29 mouse cellular contexts compared by ENCODE assay signal in the genomic region with DNA sequence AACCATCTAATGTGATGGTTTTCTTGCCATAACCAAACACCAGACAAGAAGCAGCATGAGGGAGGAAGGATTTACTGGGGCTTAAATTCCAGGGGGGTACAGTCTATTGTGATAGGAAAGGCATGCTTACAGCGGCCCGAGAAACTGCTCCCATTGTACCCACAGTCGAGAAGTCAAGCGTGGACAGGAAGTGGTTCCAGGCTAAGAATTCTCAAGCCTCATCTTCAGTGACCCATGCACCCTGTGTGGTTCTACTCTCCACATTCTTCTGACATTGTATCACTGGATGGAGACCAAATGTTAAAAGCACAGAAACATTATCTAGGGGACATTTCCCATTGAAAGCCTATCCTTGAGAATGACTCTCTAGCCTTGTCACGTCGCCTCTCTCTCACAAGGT.
DNase-seq lines count a peak whose midpoint lies in the region; ATAC-seq lines count a peak whose summit lies in the region.
"Had no signal": no experiment of that assay in that cellular context is flagged by ENCODE, and none has a peak within 500 bp of the region (broad histone marks: within the 10 kb centered on the region; RNA-seq: fewer than 3 reads in every experiment).

No protein-coding gene starts in this region.

- H3K4me3 ChIP-seq in kidney, embryonic 14.5 days (ENCODE audit: low read length): no peak overlapping the region
- H3K4me3 ChIP-seq in kidney, embryonic 16.5 days (ENCODE audit: low read length): no peak overlapping the region
- H3K4me3 ChIP-seq: embryonic facial prominence, embryonic 13.5 days; embryonic facial prominence, embryonic 15.5 days; erythroblast, embryonic 14.5 days; forebrain, embryonic 10.5 days; forebrain, embryonic 12.5 days had no signal

- H3K27ac ChIP-seq in kidney, embryonic 14.5 days (ENCODE audit: low read depth, low read length): no peak overlapping the region
- H3K27ac ChIP-seq in kidney, embryonic 16.5 days (ENCODE audit: low read length): no peak overlapping the region
- H3K27ac ChIP-seq: embryonic facial prominence, embryonic 13.5 days; embryonic facial prominence, embryonic 15.5 days; forebrain, embryonic 10.5 days; forebrain, embryonic 12.5 days had no signal

- no peaks in the 10 kb centered on the region for H3K36me3 ChIP-seq in kidney, embryonic 14.5 days (ENCODE audit: control insufficient read depth, insufficient read depth, low read length)
- H3K36me3 ChIP-seq in kidney, embryonic 16.5 days (ENCODE audit: insufficient read depth, low read length): no peaks in the 10 kb centered on the region
- H3K36me3 ChIP-seq: embryonic facial prominence, embryonic 13.5 days; embryonic facial prominence, embryonic 15.5 days; forebrain, embryonic 10.5 days; forebrain, embryonic 12.5 days; G1E had no signal

- no peaks in the 10 kb centered on the region for H3K9me3 ChIP-seq in kidney, embryonic 14.5 days (ENCODE audit: control insufficient read depth, low read length)
- no peaks in the 10 kb centered on the region for H3K9me3 ChIP-seq in kidney, embryonic 16.5 days (ENCODE audit: low read length)
- H3K9me3 ChIP-seq: embryonic facial prominence, embryonic 13.5 days; embryonic facial prominence, embryonic 15.5 days; forebrain, embryonic 10.5 days; forebrain, embryonic 12.5 days; G1E had no signal

- H3K9ac ChIP-seq in kidney, embryonic 14.5 days (ENCODE audit: low read depth, low read length): no peak overlapping the region
- H3K9ac ChIP-seq in kidney, embryonic 16.5 days (replicated peaks; ENCODE audit: low read length): no peak overlapping the region
- H3K9ac ChIP-seq: embryonic facial prominence, embryonic 13.5 days; embryonic facial prominence, embryonic 15.5 days; forebrain, embryonic 12.5 days had no signal

- whole genome bisulfite sequencing in kidney, embryonic 14.5 days: 47% methylated on average over 6 of the region's 6 CpGs
- WGBS in kidney, embryonic 16.5 days: 38% methylated on average over 6 of the region's 6 CpGs

- H3K4me2 ChIP-seq in kidney, embryonic 14.5 days (replicated peaks; ENCODE audit: low read depth, low read length): no peak overlapping the region
- no peak overlapping the region for H3K4me2 ChIP-seq in kidney, embryonic 16.5 days (replicated peaks; ENCODE audit: low read depth, low read length)
- H3K4me2 ChIP-seq: embryonic facial prominence, embryonic 13.5 days; embryonic facial prominence, embryonic 15.5 days; forebrain, embryonic 12.5 days had no signal

- peak; percentile 62; the same call in 1 of the 2 replicates for ATAC-seq in kidney, embryonic 14.5 days (ENCODE audit: low FRiP score, low TSS enrichment)
- peak; percentile 84 for ATAC-seq in kidney, embryonic 16.5 days (ENCODE audit: low FRiP score, low TSS enrichment)
- ATAC-seq: activated CD4-positive, CD25-positive, alpha-beta regulatory T cell, adult 4 months; CD4-positive, CD25-positive, alpha-beta regulatory T cell, adult 4 months; forebrain, embryonic 14.5 days; forebrain, embryonic 16.5 days had no signal

- H3K4me1 ChIP-seq in kidney, embryonic 14.5 days (ENCODE audit: control insufficient read depth, insufficient read depth, low read length): no peaks in the 10 kb centered on the region
- H3K4me1 ChIP-seq in kidney, embryonic 16.5 days (ENCODE audit: insufficient read depth, low read length): no peaks in the 10 kb centered on the region
- H3K4me1 ChIP-seq: embryonic facial prominence, embryonic 13.5 days; embryonic facial prominence, embryonic 15.5 days had no signal

- no peak for DNase-seq in kidney, postnatal 36 days
- DNase-seq in kidney, postnatal 14 days: no peak
- peak; percentile 29 for DNase-seq in 3134 (ENCODE audit: extremely low read depth, insufficient read length, low spot score)
- peak; percentile 85 for DNase-seq in Muller cell, postnatal 12 days (ENCODE audit: inconsistent ontology term)
- DNase-seq in ovary, postnatal 36 days (ENCODE audit: low spot score): no peak
- DNase-seq in liver: no peak
- DNase-seq: adrenal gland, postnatal 10 days; adrenal gland, postnatal 25 days; B cell, adult 2 months; cerebellum, adult 11 months; cerebellum, adult 18-20 months; cerebellum, adult 8-10 months; cerebellum, adult 9-11 months; cerebellum, postnatal 14 days; cerebellum, postnatal 36 days; embryo, embryonic 11 days had no signal

- no peaks in the 10 kb centered on the region for H3K27me3 ChIP-seq in kidney, embryonic 14.5 days (ENCODE audit: control insufficient read depth, insufficient read depth, low read length)
- no peaks in the 10 kb centered on the region for H3K27me3 ChIP-seq in kidney, embryonic 16.5 days (ENCODE audit: insufficient read depth, low read length)
- H3K27me3 ChIP-seq: CH12.LX; embryonic facial prominence, embryonic 13.5 days; embryonic facial prominence, embryonic 15.5 days; forebrain, embryonic 12.5 days had no signal

Comparison
In these comparisons a context has a peak if more than half of its experiments do, and no peak if none do; other contexts are left out.
1. DNase-seq: peak in 3134 (single experiment) and Muller cell, postnatal 12 days (single experiment); none in kidney, postnatal 36 days (0 of 2), kidney, postnatal 14 days (single experiment), ovary, postnatal 36 days (single experiment) and liver (single experiment).